Mouse (Mus musculus) megakaryocyte, adult 5-6 weeks (primary cell): ENCODE results near the gene Ipo11. TPM values are rescaled to one million over a fixed set of nuclear protein-coding genes. Genes with fewer than 3 reads are reported as not detected.
"Not testable (repeated sequence)": the region's sequence is repeated elsewhere in the genome, so short reads cannot be mapped to it uniquely, and the experiment has no call there.

ENCODE experiments used
- ATAC-seq: 2 replicates; pipeline ENCODE4 v1.8.0; 2016; ENCODE audit warnings: mild to moderate bottlenecking, inconsistent platforms; ENCODE audit not compliant: poor library complexity, severe bottlenecking
- total RNA-seq, 2 experiments: library from RNA; stranded (forward) in 1 of 2; stranded (reverse) in 1 of 2; fragments of 153-499, 151-499 nt in 1 of 2; fragments of 221-1000, 200-1000 nt in 1 of 2; gene quantifications; 2 replicates each; pipeline versions ENCODE4 v1.2.3 to v1.2.4; 2015 to 2017

Gene Ipo11
- total RNA-seq, 2 experiments from 2014 or later = 19.0 to 24.3 TPM

GRCm38 (mm10) chr13:106905154-106905553 is 31.6 kb downstream of the Ipo11 start:
- not testable (repeated sequence) for ATAC-seq

GRCm38 (mm10) chr13:106904637-106905036 is 32.1 kb downstream of the Ipo11 start:
- ATAC-seq = no peak

GRCm38 (mm10) chr13:106894284-106894683 is 42.5 kb downstream of the Ipo11 start:
- peak; percentile 57 for ATAC-seq

GRCm38 (mm10) chr13:106893701-106894100 is 43.1 kb downstream of the Ipo11 start:
- ATAC-seq = no peak

GRCm38 (mm10) chr13:106893196-106893595 is 43.6 kb downstream of the Ipo11 start:
- ATAC-seq = peak; percentile 56

- ATAC-seq = no peak
Observed at GRCm38 (mm10) chr13:106887364-106887763, 49.4 kb downstream of the Ipo11 start.

- no peak for ATAC-seq
Observed at GRCm38 (mm10) chr13:106884249-106884648, 52.5 kb downstream of the Ipo11 start.

- peak; percentile 71 for ATAC-seq
Observed at GRCm38 (mm10) chr13:106876278-106876677, 60.5 kb downstream of the Ipo11 start.

GRCm38 (mm10) chr13:106865547-106865946 is 71.2 kb downstream of the Ipo11 start:
- peak; percentile 43 for ATAC-seq

GRCm38 (mm10) chr13:106858779-106859178 is 78.0 kb downstream of the Ipo11 start:
- no peak for ATAC-seq

- no peak for ATAC-seq
Observed at GRCm38 (mm10) chr13:106856556-106856955, 80.2 kb downstream of the Ipo11 start.

- peak; percentile 74 for ATAC-seq
Observed at GRCm38 (mm10) chr13:106847534-106847933, 89.2 kb downstream of the Ipo11 start.

GRCm38 (mm10) chr13:106844928-106845327 is 91.8 kb downstream of the Ipo11 start:
- ATAC-seq = no peak

GRCm38 (mm10) chr13:106842542-106842941 is 94.2 kb downstream of the Ipo11 start:
- ATAC-seq = no peak

- ATAC-seq = no peak
Observed at GRCm38 (mm10) chr13:106838778-106839177, 98.0 kb downstream of the Ipo11 start.

GRCm38 (mm10) chr13:106836527-106836879 is 100.3 kb downstream of the Ipo11 start:
- ATAC-seq = peak; percentile 47

GRCm38 (mm10) chr13:106835844-106836526 is 100.8 kb downstream of the Ipo11 start:
- ATAC-seq = peak; percentile 96

GRCm38 (mm10) chr13:106830029-106830428 is 106.7 kb downstream of the Ipo11 start:
- ATAC-seq = no peak

GRCm38 (mm10) chr13:106829327-106829997 is 107.3 kb downstream of the Ipo11 start:
- peak; percentile 69 for ATAC-seq

GRCm38 (mm10) chr13:106825618-106826017 is 111.1 kb downstream of the Ipo11 start:
- ATAC-seq = no peak

- no peak for ATAC-seq
Observed at GRCm38 (mm10) chr13:106823875-106824191, 112.9 kb downstream of the Ipo11 start.

- no peak for ATAC-seq
Observed at GRCm38 (mm10) chr13:106823121-106823874, 113.5 kb downstream of the Ipo11 start.
